Mouse (Mus musculus): ENCODE data around the gene Btbd35f16. TPM values are rescaled to one million over a fixed set of nuclear protein-coding genes. Genes with fewer than 3 reads are reported as not detected.

Gene Btbd35f16
- not detected for polyA plus RNA-seq (2015; fragmentation: Illumina TruSeq; extraction: RNeasy Lipid Tissue Mini Kit (QIAGEN cat#74804); ENCODE audit: insufficient read depth, low read depth, low replicate concordance)

DNA sequence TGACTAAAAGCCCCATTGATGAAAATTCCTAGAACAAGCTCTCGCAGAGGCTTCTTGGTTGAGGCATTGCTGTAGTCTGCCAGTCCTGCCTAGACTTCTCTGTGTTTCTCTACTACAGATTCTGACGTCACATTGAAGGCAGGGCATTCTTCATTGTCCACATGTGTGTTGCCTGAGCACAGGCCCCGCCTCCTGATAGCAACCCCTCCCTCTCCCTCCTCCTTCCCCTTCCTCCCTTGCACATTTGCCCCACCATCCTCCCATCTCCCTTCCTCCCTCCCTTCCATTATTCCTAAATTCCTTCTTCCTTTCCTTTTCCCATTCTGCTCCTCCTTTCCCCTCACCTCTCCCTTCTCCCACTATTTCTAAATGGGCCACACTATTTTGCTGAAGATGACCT lies at the start of gene Btbd35f16:
TSS of gene Btbd35f16 (minus strand) at position 101 of the 400 bp plus-strand sequence.

Other genes starting within 250 kb of the Btbd35f16 start
- not detected for gene Btbd35f10, start 204.1 kb downstream of the Btbd35f16 start, polyA plus RNA-seq (2015; fragmentation: Illumina TruSeq; extraction: RNeasy Lipid Tissue Mini Kit (QIAGEN cat#74804); ENCODE audit: insufficient read depth, low read depth, low replicate concordance)
- gene Btbd35f3, start 80.7 kb upstream of the Btbd35f16 start, polyA plus RNA-seq (2015; fragmentation: Illumina TruSeq; extraction: RNeasy Lipid Tissue Mini Kit (QIAGEN cat#74804); ENCODE audit: insufficient read depth, low read depth, low replicate concordance) = not detected
- gene Btbd35f28, start 239.6 kb upstream of the Btbd35f16 start, polyA plus RNA-seq (2015; fragmentation: Illumina TruSeq; extraction: RNeasy Lipid Tissue Mini Kit (QIAGEN cat#74804); ENCODE audit: insufficient read depth, low read depth, low replicate concordance) = not detected

Measured in pancreas, adult 10 weeks (tissue).